Mouse (Mus musculus) ES-E14 (cell line): ENCODE results near the gene Rab11fip5. TPM values are rescaled to one million over a fixed set of nuclear protein-coding genes. Genes with fewer than 3 reads are reported as not detected.

Source experiments
- DNase-seq: peaks from one replicate; pipeline ENCODE4 v3.0.0-alpha.2; 2013; ENCODE audit warnings: low read depth, low spot score
- H3K27ac ChIP-seq: 2 replicates; pipeline ENCODE4 v1.5.1; 2012; ENCODE audit warnings: low read depth, mild to moderate bottlenecking, low read length, moderate library complexity, mixed read lengths; ENCODE audit not compliant: poor library complexity, insufficient read depth, severe bottlenecking
- H3K36me3 ChIP-seq: 2 replicates; pipeline ENCODE4 v1.6.1; 2012; ENCODE audit warnings: mild to moderate bottlenecking, low read length, moderate library complexity, mixed read lengths; ENCODE audit not compliant: control insufficient read depth, poor library complexity, insufficient read depth, severe bottlenecking
- H3K4me1 ChIP-seq, 2 experiments: fragments of 150-350 bp in 1 of 2; sonication (generic) in 1 of 2; 2 replicates each; pipeline ENCODE4 v1.6.1; 2012; ENCODE audit warnings: low read length in 2 of 2, mild to moderate bottlenecking in 1 of 2, mixed read lengths in 1 of 2; ENCODE audit not compliant: control insufficient read depth in 2 of 2, insufficient read depth in 2 of 2, poor library complexity in 1 of 2
- H3K4me3 ChIP-seq, 2 experiments: fragments of 150-350 bp in 1 of 2; sonication (generic) in 1 of 2; 2 replicates each; pipeline ENCODE4 v1.5.1; 2012; ENCODE audit warnings: low read length in 2 of 2, low read depth in 1 of 2, mild to moderate bottlenecking in 1 of 2, mixed read lengths in 1 of 2; ENCODE audit not compliant: insufficient read depth in 1 of 2, poor library complexity in 1 of 2, severe bottlenecking in 1 of 2
- H3K9ac ChIP-seq: 2 replicates; pipeline ENCODE4 v1.6.1; 2012; ENCODE audit warnings: low read depth, mild to moderate bottlenecking, low read length, mixed read lengths; ENCODE audit not compliant: poor library complexity, insufficient read depth, severe bottlenecking
- H3K9me3 ChIP-seq: fragments of 150-350 bp; sonication (generic); 2 replicates; pipeline ENCODE4 v1.6.1; 2012; ENCODE audit warnings: low read depth, mild to moderate bottlenecking, low read length; ENCODE audit not compliant: control insufficient read depth, insufficient read depth
- CHD2 ChIP-seq: IDR thresholded peaks from 2 replicates; pipeline ENCODE4 v1.6.1; 2014; ENCODE audit warnings: mild to moderate bottlenecking, low read depth, low read length, inconsistent platforms
- HCFC1 ChIP-seq: IDR thresholded peaks from 2 replicates; pipeline ENCODE4 v1.6.1; 2012; ENCODE audit warnings: low read length, inconsistent platforms, borderline replicate concordance; ENCODE audit not compliant: insufficient read depth
- MAFK ChIP-seq: IDR thresholded peaks from 2 replicates; pipeline ENCODE4 v1.6.1; 2014; ENCODE audit warnings: mild to moderate bottlenecking, low read depth, low read length, inconsistent platforms; ENCODE audit not compliant: insufficient read depth
- ZC3H11A ChIP-seq: IDR thresholded peaks from 2 replicates; pipeline ENCODE4 v1.6.1; 2012; ENCODE audit warnings: low read depth, mild to moderate bottlenecking, inconsistent platforms, low read length, borderline replicate concordance
- ZNF384 ChIP-seq: IDR thresholded peaks from 2 replicates; pipeline ENCODE4 v1.6.1; 2012; ENCODE audit warnings: low read depth, low read length, inconsistent platforms
- in situ Hi-C, 2 experiments: fragments of 600-800 bp; cut with MboI; formaldehyde crosslinking; loops; one replicate each; pipeline ENCODE4 v1.15.1; 2025; ENCODE audit warnings: low sequenced_read_pairs in 2 of 2, inconsistent platforms in 1 of 2; ENCODE audit not compliant: unreplicated experiment in 2 of 2
- total RNA-seq: library from RNA; depleted of rRNA; stranded (reverse); fragments of 300-350 nt; gene quantifications from 2 replicates; pipeline ENCODE4 v1.2.3, GENCODE M21; 2012

Gene Rab11fip5
- total RNA-seq, 1 experiment, result 13.4 TPM

GRCm38 (mm10) chr6:85350157-85350556, 24.3 kb downstream of the Rab11fip5 start:
- no peak overlapping the region for H3K9ac ChIP-seq
- H3K4me3 ChIP-seq, result no peak overlapping the region
- H3K36me3 ChIP-seq, result no peaks in the 10 kb centered on the region
- DNase-seq, result no peak
- no peaks in the 10 kb centered on the region for H3K4me1 ChIP-seq
- no peaks in the 10 kb centered on the region for H3K9me3 ChIP-seq
- in situ Hi-C loops, result no loop called here
- H3K27ac ChIP-seq, result no peak overlapping the region
- TF ChIP-seq MAFK (no peak), ZC3H11A (no peak), CHD2 (no peak), ZNF384 (no peak), HCFC1 (no peak)

- H3K9ac ChIP-seq, result no peak overlapping the region
- no peak for TF ChIP-seq ZNF384
- TF ChIP-seq HCFC1, result no peak
- TF ChIP-seq MAFK, result no peak
- TF ChIP-seq ZC3H11A, result no peak
- no peak for TF ChIP-seq CHD2
- H3K9me3 ChIP-seq, result no peaks in the 10 kb centered on the region
- no peaks in the 10 kb centered on the region for H3K36me3 ChIP-seq
- H3K27ac ChIP-seq, result no peak overlapping the region
- in situ Hi-C loops, result loop anchor here in 1 of 2 experiments (10.0 kb wide), 1 partner anchor 66 kb away; no protein-coding TSS in a partner anchor
- H3K4me1 ChIP-seq, result no peaks in the 10 kb centered on the region
- DNase-seq, result no peak
- H3K4me3 ChIP-seq, result no peak overlapping the region
Observed at GRCm38 (mm10) chr6:85349246-85349645, 25.2 kb downstream of the Rab11fip5 start.

GRCm38 (mm10) chr6:85348133-85348532, 26.3 kb downstream of the Rab11fip5 start:
- Histone ChIP-seq H3K9me3 (no peaks in the 10 kb centered on the region), H3K9ac (no peak overlapping the region), H3K4me1 (no peaks in the 10 kb centered on the region), H3K27ac (no peak overlapping the region), H3K36me3 (no peaks in the 10 kb centered on the region), H3K4me3 (no peak overlapping the region)
- no peak for DNase-seq
- in situ Hi-C loops, result loop anchor here in 1 of 2 experiments (10.0 kb wide), 1 partner anchor 67 kb away; no protein-coding TSS in a partner anchor
- TF ChIP-seq CHD2 (no peak), ZNF384 (no peak), MAFK (no peak), HCFC1 (no peak), ZC3H11A (no peak)

GRCm38 (mm10) chr6:85346028-85346634, 28.3 kb downstream of the Rab11fip5 start:
- Histone ChIP-seq H3K9me3 (no peaks in the 10 kb centered on the region), H3K9ac (no peak overlapping the region), H3K4me3 (no peak overlapping the region), H3K27ac (no peak overlapping the region), H3K4me1 (no peaks in the 10 kb centered on the region), H3K36me3 (no peaks in the 10 kb centered on the region)
- TF ChIP-seq ZNF384, result no peak
- TF ChIP-seq ZC3H11A, result peak; percentile 83; the same call in 1 of the 2 replicates
- TF ChIP-seq MAFK, result no peak
- TF ChIP-seq CHD2, result no peak
- peak; percentile 93 for DNase-seq
- in situ Hi-C loops, result loop anchor here in 1 of 2 experiments (10.0 kb wide), 1 partner anchor 69 kb away; no protein-coding TSS in a partner anchor
